In the genomic region with DNA sequence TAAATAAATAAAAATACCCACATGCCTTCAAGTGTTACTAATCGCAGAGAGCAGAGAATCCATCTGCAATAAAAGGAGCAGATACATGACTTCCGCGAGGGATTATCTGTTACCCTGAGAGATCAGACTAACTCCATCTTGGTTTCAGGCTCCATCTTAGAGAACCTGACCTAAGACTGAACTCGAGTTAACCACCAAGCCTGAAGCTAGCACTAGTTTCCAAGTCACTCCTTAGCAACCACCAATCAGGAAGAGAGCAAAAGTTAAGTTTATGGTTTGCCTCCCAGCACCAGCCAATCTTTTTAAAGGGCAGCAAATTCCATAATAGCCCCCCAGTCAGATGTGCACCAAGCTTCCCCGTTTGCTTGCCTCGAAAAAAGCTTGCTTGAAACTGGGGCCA, we compare ENCODE assay signal across 17 mouse cellular contexts.
"Had no signal": no experiment of that assay in that cellular context is flagged by ENCODE, and none has a peak within 500 bp of the region (broad histone marks: within the 10 kb centered on the region; RNA-seq: fewer than 3 reads in every experiment).

No protein-coding gene starts in this region.

- ATAC-seq: intestine, embryonic 15.5 days; liver, postnatal 0 days; midbrain, embryonic 13.5 days had no signal

- H3K9ac ChIP-seq: intestine, embryonic 15.5 days; kidney, embryonic 15.5 days; liver, embryonic 14.5 days; liver, postnatal 0 days; midbrain, embryonic 13.5 days had no signal

- H3K4me3 ChIP-seq: intestine, embryonic 15.5 days; kidney, embryonic 15.5 days; left cerebral cortex, adult 2 months; midbrain, embryonic 13.5 days had no signal

- H3K4me2 ChIP-seq: intestine, embryonic 15.5 days; kidney, embryonic 15.5 days; midbrain, embryonic 13.5 days had no signal

- H3K27ac ChIP-seq: intestine, embryonic 15.5 days; kidney, embryonic 15.5 days; left cerebral cortex, adult 2 months; liver, embryonic 14.5 days; macrophage; midbrain, embryonic 13.5 days; stomach, postnatal 0 days had no signal

- H3K9me3 ChIP-seq: intestine, embryonic 15.5 days; kidney, embryonic 15.5 days; midbrain, embryonic 13.5 days had no signal

- DNase-seq: kidney, adult 11 months; kidney, adult 8-10 months; kidney, postnatal 10 days; kidney, postnatal 36 days; layer of hippocampus, postnatal 36 days; liver, postnatal 0 days; lung, postnatal 14 days; thymus, adult 2 months; thymus, postnatal 14 days; thymus, postnatal 4 days had no signal

- H3K27me3 ChIP-seq: intestine, embryonic 15.5 days; kidney, embryonic 15.5 days; midbrain, embryonic 13.5 days had no signal

- H3K36me3 ChIP-seq: intestine, embryonic 15.5 days; kidney, embryonic 15.5 days; midbrain, embryonic 13.5 days had no signal

- H3K4me1 ChIP-seq: intestine, embryonic 15.5 days; midbrain, embryonic 13.5 days had no signal
